Mouse (Mus musculus) ES-Bruce4 (cell line): ENCODE measurements around the gene Hephl1.

ENCODE experiments used
- CTCF ChIP-seq: IDR thresholded peaks from one replicate; pipeline ENCODE4 v1.8.1; 2011; ENCODE audit warnings: low read depth, low read length
- EP300 ChIP-seq: IDR thresholded peaks from 2 replicates; pipeline ENCODE4 v1.6.1; 2011; ENCODE audit warnings: low read depth, low read length; ENCODE audit not compliant: insufficient read depth
- POLR2A ChIP-seq: IDR thresholded peaks from one replicate; pipeline ENCODE4 v1.8.1; 2011; ENCODE audit warnings: low read length; ENCODE audit not compliant: insufficient read depth

DNA sequence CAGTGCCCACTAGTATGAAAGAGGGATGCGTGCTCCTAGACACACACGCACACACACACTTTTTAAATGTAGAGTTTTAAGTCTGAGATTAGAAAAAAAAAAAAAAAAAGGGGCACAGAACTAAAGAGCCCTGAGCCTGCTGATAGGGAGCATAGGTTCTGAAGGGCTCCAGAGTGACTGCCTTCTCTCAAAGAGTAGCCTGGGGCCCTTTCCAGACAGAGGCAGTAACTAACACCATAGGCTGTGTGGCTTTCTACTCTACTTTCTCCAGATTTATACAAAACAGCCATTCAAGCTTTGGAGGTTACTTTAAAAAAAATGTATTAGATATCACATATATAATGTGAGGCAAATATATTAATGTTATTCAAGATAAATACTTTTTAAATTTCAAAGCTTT is 75.5 kb downstream of the Hephl1 start:
- no peak for TF ChIP-seq POLR2A
- TF ChIP-seq CTCF: no peak
- TF ChIP-seq EP300: no peak
